Comparison of ENCODE assay signal across 16 mouse cellular contexts in genomic region chr17:84657782-84658181, GRCm38 (mm10). TPM values are rescaled to one million over a fixed set of nuclear protein-coding genes. Genes with fewer than 3 reads are reported as not detected.
DNase-seq lines count a peak whose midpoint lies in the region; ATAC-seq and TF ChIP-seq lines count a peak whose summit lies in the region.
"Had no signal": no experiment of that assay in that cellular context is flagged by ENCODE, and none has a peak within 500 bp of the region (broad histone marks: within the 10 kb centered on the region; RNA-seq: fewer than 3 reads in every experiment).

No protein-coding gene starts in this region.

- no peak overlapping the region for H3ac ChIP-seq in C2C12 (ENCODE audit: control insufficient read depth, insufficient read length, low read depth)

- no peak for ATAC-seq in kidney, postnatal 0 days (replicated peaks; ENCODE audit: low FRiP score, low read depth)
- no peak for ATAC-seq in hindbrain, postnatal 0 days

- H3K27ac ChIP-seq in kidney, postnatal 0 days, result no peak overlapping the region
- H3K27ac ChIP-seq in embryonic facial prominence, embryonic 10.5 days (replicated peaks), result peak overlapping the region; percentile 59; the same call in 1 of the 2 replicates
- 0 out of 2 replicates have a peak overlapping the region, but pooled peaks have one; percentile 15 for H3K27ac ChIP-seq in hindbrain, postnatal 0 days
- H3K27ac ChIP-seq: midbrain, embryonic 12.5 days had no signal

- no peaks in the 10 kb centered on the region for H3K27me3 ChIP-seq in kidney, postnatal 0 days (ENCODE audit: insufficient read depth, low read length)
- H3K27me3 ChIP-seq in C2C12 (ENCODE audit: control insufficient read depth, insufficient read depth, insufficient read length), result no peaks in the 10 kb centered on the region
- H3K27me3 ChIP-seq in embryonic facial prominence, embryonic 10.5 days (replicated peaks; ENCODE audit: low read depth, poor library complexity, severe bottlenecking), result no peaks in the 10 kb centered on the region
- no peaks in the 10 kb centered on the region for H3K27me3 ChIP-seq in hindbrain, postnatal 0 days (ENCODE audit: insufficient read depth, low read length)
- H3K27me3 ChIP-seq: midbrain, embryonic 12.5 days had no signal

- H3K4me2 ChIP-seq in kidney, postnatal 0 days (ENCODE audit: low read length), result no peak overlapping the region
- H3K4me2 ChIP-seq in hindbrain, postnatal 0 days (ENCODE audit: low read depth, low read length), result no peak overlapping the region
- H3K4me2 ChIP-seq: midbrain, embryonic 12.5 days had no signal

- no peaks in the 10 kb centered on the region for H3K4me1 ChIP-seq in kidney, postnatal 0 days (replicated peaks; ENCODE audit: insufficient read depth, low read length)
- H3K4me1 ChIP-seq in embryonic facial prominence, embryonic 10.5 days, result peaks cover 42% of the 10 kb centered on the region
- 0 out of 2 replicates have a peak, but pooled peaks cover 6% of the 10 kb centered on the region for H3K4me1 ChIP-seq in hindbrain, postnatal 0 days (ENCODE audit: insufficient read depth, low read length)

- peak; percentile 44 for DNase-seq in kidney, postnatal 0 days (ENCODE audit: low spot score)
- no peak for DNase-seq in kidney, adult 8-10 months
- DNase-seq in embryonic facial prominence, embryonic 10.5 days (ENCODE audit: low spot score), result peak; percentile 70
- no peak for DNase-seq in hindbrain, postnatal 0 days (ENCODE audit: low spot score)
- no peak for DNase-seq in right cerebral cortex, adult 2 months (ENCODE audit: low spot score in 2 of 2)
- DNase-seq in T-cell, adult 2 months (ENCODE audit: low spot score), result no peak
- no peak for DNase-seq in kidney, postnatal 25 days
- DNase-seq: adrenal gland, postnatal 36 days; liver; lung, adult 2 months; right cerebral cortex, postnatal 25 days had no signal

- no peak for TF ChIP-seq CTCF in kidney, postnatal 0 days (IDR thresholded peaks at IDR 0.05; ENCODE audit: low read depth)
- no peak for TF ChIP-seq CTCF in C2C12 (IDR thresholded peaks at IDR 0.05; ENCODE audit: control insufficient read depth, insufficient read depth, insufficient read length)
- TF ChIP-seq CTCF in hindbrain, postnatal 0 days (IDR thresholded peaks at IDR 0.05; ENCODE audit: low read depth), result no peak

- H3K4me3 ChIP-seq in kidney, postnatal 0 days (replicated peaks; ENCODE audit: low read depth, low read length), result no peak overlapping the region
- no peak overlapping the region for H3K4me3 ChIP-seq in C2C12 (ENCODE audit: insufficient read depth, poor library complexity, severe bottlenecking)
- no peak overlapping the region for H3K4me3 ChIP-seq in embryonic facial prominence, embryonic 10.5 days
- H3K4me3 ChIP-seq in hindbrain, postnatal 0 days (ENCODE audit: low read length), result no peak overlapping the region
- H3K4me3 ChIP-seq: midbrain, embryonic 12.5 days had no signal

- no peak overlapping the region for H3K9ac ChIP-seq in kidney, postnatal 0 days (ENCODE audit: low read depth, low read length)
- H3K9ac ChIP-seq in hindbrain, postnatal 0 days (replicated peaks; ENCODE audit: low read length), result no peak overlapping the region
- H3K9ac ChIP-seq: midbrain, embryonic 12.5 days had no signal

- H3K36me3 ChIP-seq in kidney, postnatal 0 days (ENCODE audit: insufficient read depth, low read length), result no peaks in the 10 kb centered on the region
- no peaks in the 10 kb centered on the region for H3K36me3 ChIP-seq in C2C12 (ENCODE audit: control insufficient read depth, insufficient read depth)
- H3K36me3 ChIP-seq in embryonic facial prominence, embryonic 10.5 days (replicated peaks), result 0 out of 2 replicates have a peak, but pooled peaks cover 3% of the 10 kb centered on the region
- H3K36me3 ChIP-seq in hindbrain, postnatal 0 days (ENCODE audit: insufficient read depth, low read length), result no peaks in the 10 kb centered on the region

- no peaks in the 10 kb centered on the region for H3K79me2 ChIP-seq in C2C12 (ENCODE audit: control insufficient read depth, insufficient read depth)

- H3K9me3 ChIP-seq in kidney, postnatal 0 days (replicated peaks; ENCODE audit: low read length), result no peaks in the 10 kb centered on the region
- no peaks in the 10 kb centered on the region for H3K9me3 ChIP-seq in embryonic facial prominence, embryonic 10.5 days
- no peaks in the 10 kb centered on the region for H3K9me3 ChIP-seq in hindbrain, postnatal 0 days (ENCODE audit: low read length)
- H3K9me3 ChIP-seq: midbrain, embryonic 12.5 days had no signal

- 45% methylated on average over 7 of the region's 7 CpGs for WGBS in kidney, postnatal 0 days
- WGBS in embryonic facial prominence, embryonic 10.5 days, result 48% methylated on average over 7 of the region's 7 CpGs
- 70% methylated on average over 7 of the region's 7 CpGs for WGBS in hindbrain, postnatal 0 days

- H3K79me3 ChIP-seq in C2C12 (ENCODE audit: low read depth), result no peaks in the 10 kb centered on the region

TF ChIP-seq in C2C12, 6 proteins besides CTCF, POLR2A, EP300 and RAD21:
- no peak for TF ChIP-seq MYOD1 (IDR thresholded peaks at IDR 0.05; ENCODE audit: control insufficient read depth, insufficient read length, low read depth)
- TF ChIP-seq USF1 (IDR thresholded peaks at IDR 0.05; ENCODE audit: low read depth), result peak; percentile 38

RNA-seq across cellular contexts. Expression of gene Abcg8, which starts 18.3 kb away (rescaled TPM):
- polyA plus RNA-seq in kidney, postnatal 0 days (2015; fragmentation: Nextera tagmentation; extraction: Ambion mirVana), result 0.36 and 0.38 TPM in 2 replicates
- not detected for polyA plus RNA-seq in C2C12 (2012; fragmentation: generic; extraction: Trizol)
- 0.10 and 0.15 TPM in 2 replicates for polyA plus RNA-seq in embryonic facial prominence, embryonic 10.5 days (2016; fragmentation: Nextera tagmentation; extraction: Ambion mirVana)
- 0.11 TPM in 1 of 2 replicates, not detected in the other for total RNA-seq in hindbrain, postnatal 0 days (2014; rRNA removed)
- 0.05 TPM in 1 of 2 replicates, not detected in the other for polyA plus RNA-seq in hindbrain, postnatal 0 days (2015; fragmentation: Nextera tagmentation; extraction: Ambion mirVana)
- total RNA-seq: adrenal gland, postnatal 36 days had no signal
- polyA plus RNA-seq: cortical plate, adult 2 months; intestine, embryonic 14.5 days had no signal

RNA-seq across cellular contexts. Expression of gene Abcg5, which starts 25.0 kb away (rescaled TPM):
- polyA plus RNA-seq in kidney, postnatal 0 days (2015; fragmentation: Nextera tagmentation; extraction: Ambion mirVana), result 4.1 and 4.8 TPM in 2 replicates
- not detected for polyA plus RNA-seq in C2C12 (2012; fragmentation: generic; extraction: Trizol)
- polyA plus RNA-seq in embryonic facial prominence, embryonic 10.5 days (2016; fragmentation: Nextera tagmentation; extraction: Ambion mirVana), result 1.3 and 1.6 TPM in 2 replicates
- 1.6 and 2.4 TPM in 2 replicates for total RNA-seq in hindbrain, postnatal 0 days (2014; rRNA removed)
- 1.3 and 1.4 TPM in 2 replicates for polyA plus RNA-seq in hindbrain, postnatal 0 days (2015; fragmentation: Nextera tagmentation; extraction: Ambion mirVana)
- total RNA-seq: adrenal gland, postnatal 36 days; left cerebral cortex, adult 18-20 months had no signal

RNA-seq across cellular contexts. Expression of gene Dync2li1, which starts 31.5 kb away (rescaled TPM):
- polyA plus RNA-seq in kidney, postnatal 0 days (2015; fragmentation: Nextera tagmentation; extraction: Ambion mirVana), result 59.9 and 61.2 TPM in 2 replicates
- polyA plus RNA-seq in C2C12 (2012; fragmentation: generic; extraction: Trizol), result 4.0 TPM
- 29.4 and 34.6 TPM in 2 replicates for polyA plus RNA-seq in embryonic facial prominence, embryonic 10.5 days (2016; fragmentation: Nextera tagmentation; extraction: Ambion mirVana)
- total RNA-seq in hindbrain, postnatal 0 days (2014; rRNA removed), result 9.8 and 9.9 TPM in 2 replicates
- 33.2 and 36.2 TPM in 2 replicates for polyA plus RNA-seq in hindbrain, postnatal 0 days (2015; fragmentation: Nextera tagmentation; extraction: Ambion mirVana)

Comparison
In these comparisons a context has a peak if more than half of its experiments do, and no peak if none do; other contexts are left out.
1. DNase-seq: peak in kidney, postnatal 0 days (single experiment) and embryonic facial prominence, embryonic 10.5 days (single experiment); none in kidney, adult 8-10 months (0 of 2), hindbrain, postnatal 0 days (single experiment), right cerebral cortex, adult 2 months (0 of 2), T-cell, adult 2 months (single experiment) and kidney, postnatal 25 days (0 of 2).